Mouse (Mus musculus): ENCODE data around the gene Chit1. TPM values are rescaled to one million over a fixed set of nuclear protein-coding genes. Genes with fewer than 3 reads are reported as not detected.

Chit1 gene
- total and polyA plus RNA-seq, 3 experiments, result not detected

GRCm38 (mm10) chr1:134086811-134087398 is 24.1 kb upstream of the Chit1 start:
- H3K27me3 ChIP-seq (ENCODE audit: control insufficient read depth in 1 of 2, insufficient read depth in 2 of 2, low read length in 2 of 2), result no peaks in the 10 kb centered on the region
- DNase-seq (ENCODE audit: low read depth, low spot score), result peak; percentile 44
- H3K79me2 ChIP-seq (ENCODE audit: control insufficient read depth, insufficient read depth, low read length, poor library complexity), result no peaks in the 10 kb centered on the region
- no peaks in the 10 kb centered on the region for H3K9me3 ChIP-seq (replicated peaks; ENCODE audit: insufficient read depth, low read length)
- peaks cover 4 to 29% of the 10 kb centered on the region in 2 experiments for H3K4me1 ChIP-seq (ENCODE audit: control insufficient read depth in 1 of 2, insufficient read depth in 2 of 2, low read length in 2 of 2)
- H3K9ac ChIP-seq (ENCODE audit: control insufficient read depth, low read depth, low read length, poor library complexity, severe bottlenecking), result peak overlapping the region; percentile 34
- H3K36me3 ChIP-seq (ENCODE audit: control insufficient read depth in 1 of 2, insufficient read depth in 2 of 2, low read length in 2 of 2), result peaks cover 0 to 17% of the 10 kb centered on the region in 2 experiments; a peak in 2 of 4 replicates
- no peak for TF ChIP-seq UBTF (IDR thresholded peaks at IDR 0.05; ENCODE audit: borderline replicate concordance, insufficient read depth, low read depth, low read length)
- no peak for TF ChIP-seq MEF2A (IDR thresholded peaks at IDR 0.05; ENCODE audit: extremely low read depth, insufficient replicate concordance, low read depth, low read length, poor library complexity, severe bottlenecking)
- 0 out of 2 replicates have a peak, but pooled peaks have one; percentile 23 for TF ChIP-seq RCOR1 (IDR thresholded peaks at IDR 0.05; ENCODE audit: low read depth, low read length)
- TF ChIP-seq USF2 (IDR thresholded peaks at IDR 0.05; ENCODE audit: borderline replicate concordance in 1 of 2, insufficient read depth in 1 of 2, low read depth in 1 of 2, low read length in 2 of 2), result no peak
- no peak for TF ChIP-seq MAX (IDR thresholded peaks at IDR 0.05; ENCODE audit: low read length)
- peak; percentile 42; the same call in 1 of the 2 replicates for TF ChIP-seq TCF12 (IDR thresholded peaks at IDR 0.05; ENCODE audit: low read depth, low read length)
- peak in 1 of 2 experiments; percentile 39; a peak in 2 of 4 replicates for TF ChIP-seq EP300 (IDR thresholded peaks at IDR 0.05; ENCODE audit: low read depth in 1 of 2, low read length in 2 of 2)
- peak; percentile 27; the same call in 1 of the 2 replicates for TF ChIP-seq TBP (IDR thresholded peaks at IDR 0.05; ENCODE audit: low read depth, low read length)
- peak; percentile 65; the same call in 1 of the 2 replicates for TF ChIP-seq GATA1 (IDR thresholded peaks at IDR 0.05; ENCODE audit: low read depth, low read length)
- peak overlapping the region; percentile 48 to 56 for H3K4me3 ChIP-seq (ENCODE audit: control insufficient read depth in 1 of 2, insufficient read depth in 1 of 2, low read depth in 2 of 2, low read length in 2 of 2)
- H3K27ac ChIP-seq (ENCODE audit: control insufficient read depth, low read depth, low read length), result no peak overlapping the region

GRCm38 (mm10) chr1:134089074-134089473 is 22.0 kb upstream of the Chit1 start:
- H3K27me3 ChIP-seq (ENCODE audit: control insufficient read depth in 1 of 2, insufficient read depth in 2 of 2, low read length in 2 of 2), result no peaks in the 10 kb centered on the region
- H3K9ac ChIP-seq (ENCODE audit: control insufficient read depth, low read depth, low read length, poor library complexity, severe bottlenecking), result no peak overlapping the region
- no peaks in the 10 kb centered on the region for H3K9me3 ChIP-seq (replicated peaks; ENCODE audit: insufficient read depth, low read length)
- TF ChIP-seq KAT2A (conservative IDR thresholded peaks at IDR 0.05; ENCODE audit: low read depth, low read length) (no peak), USF1 (IDR thresholded peaks at IDR 0.05; ENCODE audit: low read depth, low read length) (peak; percentile 67)
- H3K27ac ChIP-seq (ENCODE audit: control insufficient read depth, low read depth, low read length), result no peak overlapping the region
- H3K36me3 ChIP-seq (ENCODE audit: control insufficient read depth in 1 of 2, insufficient read depth in 2 of 2, low read length in 2 of 2), result peaks cover 0 to 21% of the 10 kb centered on the region in 2 experiments; a peak in 2 of 4 replicates
- peaks cover 8 to 35% of the 10 kb centered on the region in 2 experiments for H3K4me1 ChIP-seq (ENCODE audit: control insufficient read depth in 1 of 2, insufficient read depth in 2 of 2, low read length in 2 of 2)
- no peak for DNase-seq (ENCODE audit: low read depth, low spot score)
- H3K4me3 ChIP-seq (ENCODE audit: control insufficient read depth in 1 of 2, insufficient read depth in 1 of 2, low read depth in 2 of 2, low read length in 2 of 2), result no peak overlapping the region
- H3K79me2 ChIP-seq (ENCODE audit: control insufficient read depth, insufficient read depth, low read length, poor library complexity), result no peaks in the 10 kb centered on the region; the same call in 1 of the 2 replicates

GRCm38 (mm10) chr1:134091851-134092250 is 19.2 kb upstream of the Chit1 start:
- DNase-seq (ENCODE audit: low read depth, low spot score), result no peak
- Histone ChIP-seq H3K27ac (ENCODE audit: control insufficient read depth, low read depth, low read length) (no peak overlapping the region), H3K9me3 (replicated peaks; ENCODE audit: insufficient read depth, low read length) (no peaks in the 10 kb centered on the region), H3K79me2 (ENCODE audit: control insufficient read depth, insufficient read depth, low read length, poor library complexity) (no peaks in the 10 kb centered on the region; the same call in 1 of the 2 replicates), H3K27me3 (ENCODE audit: control insufficient read depth in 1 of 2, insufficient read depth in 2 of 2, low read length in 2 of 2) (no peaks in the 10 kb centered on the region), H3K36me3 (ENCODE audit: control insufficient read depth in 1 of 2, insufficient read depth in 2 of 2, low read length in 2 of 2) (peaks cover 0 to 34% of the 10 kb centered on the region in 2 experiments; a peak in 2 of 4 replicates), H3K4me3 (ENCODE audit: control insufficient read depth in 1 of 2, insufficient read depth in 1 of 2, low read depth in 2 of 2, low read length in 2 of 2) (no peak overlapping the region), H3K9ac (ENCODE audit: control insufficient read depth, low read depth, low read length, poor library complexity, severe bottlenecking) (no peak overlapping the region), H3K4me1 (ENCODE audit: control insufficient read depth in 1 of 2, insufficient read depth in 2 of 2, low read length in 2 of 2) (peaks cover 11 to 51% of the 10 kb centered on the region in 2 experiments)
- TF ChIP-seq MXI1 (IDR thresholded peaks at IDR 0.05; ENCODE audit: low read depth, low read length) (no peak), MAFK (IDR thresholded peaks at IDR 0.05; ENCODE audit: borderline replicate concordance, low read depth, low read length) (no peak), BHLHE40 (IDR thresholded peaks at IDR 0.05; ENCODE audit: borderline replicate concordance, low read depth, low read length) (no peak), MYB (IDR thresholded peaks at IDR 0.05; ENCODE audit: low read depth, low read length) (no peak), NRF1 (IDR thresholded peaks at IDR 0.05; ENCODE audit: insufficient read depth, low read depth, low read length, poor library complexity, severe bottlenecking) (no peak), USF2 (IDR thresholded peaks at IDR 0.05; ENCODE audit: borderline replicate concordance in 1 of 2, insufficient read depth in 1 of 2, low read depth in 1 of 2, low read length in 2 of 2) (no peak), TBP (IDR thresholded peaks at IDR 0.05; ENCODE audit: low read depth, low read length) (no peak), KAT2A (conservative IDR thresholded peaks at IDR 0.05; ENCODE audit: low read depth, low read length) (no peak), ZNF384 (IDR thresholded peaks at IDR 0.05; ENCODE audit: low read depth, low read length) (no peak), EP300 (IDR thresholded peaks at IDR 0.05; ENCODE audit: low read depth in 1 of 2, low read length in 2 of 2) (no peak)

Data from MEL (cell line).